Mouse (Mus musculus) MN1 (cell line): Measurements from ENCODE around the gene Spata32.
A peak's percentile ranks its signal among the peaks of the same experiment; 100 is the strongest.

ENCODE experiments used
- DNase-seq: peaks from one replicate; pipeline ENCODE4 v3.0.0-alpha.2; 2016; ENCODE audit warnings: low spot score

Spata32 gene

GRCm38 (mm10) chr11:103217790-103218516 is at the start of gene Spata32:
Gene Spata32 (minus strand): TSS chr11:103218432.
- DNase-seq = peak; percentile 41

- peak; percentile 98 for DNase-seq
These were observed 49.4 kb upstream of the Spata32 start, which contains the start of gene Map3k14 for GRCm38 (mm10) chr11:103267346-103268219. Gene Map3k14 (minus strand): TSS chr11:103267472.

DNA sequence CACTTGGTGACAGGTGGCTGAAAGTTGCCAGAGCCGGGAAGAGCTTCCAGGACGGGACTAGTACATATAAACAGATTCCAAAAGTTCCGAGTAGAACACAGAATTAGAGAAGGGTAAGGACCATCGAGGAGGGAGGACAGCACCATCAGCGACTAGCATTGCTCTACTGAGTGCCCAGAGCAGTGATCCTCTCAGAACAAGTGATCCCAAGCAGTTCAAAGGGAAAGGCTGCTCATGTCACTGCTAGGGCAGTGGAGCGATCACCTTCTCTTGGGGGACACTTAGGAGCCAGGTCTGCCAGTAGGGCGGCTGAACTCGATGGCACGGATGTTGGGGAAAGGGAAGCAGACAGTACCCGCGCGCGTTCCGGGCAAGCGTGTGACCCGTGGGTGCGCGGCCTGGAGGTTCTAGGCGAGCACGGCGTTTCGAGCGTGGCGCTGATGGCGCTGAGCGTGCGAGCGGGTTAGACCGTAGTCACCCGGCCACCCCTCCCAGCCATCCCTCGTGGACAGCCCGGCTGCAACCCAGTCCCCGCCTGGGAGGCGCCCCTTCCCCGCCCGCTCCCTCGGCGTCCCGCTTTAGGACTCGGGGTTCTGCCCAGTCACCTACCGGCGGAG is 48.6 kb upstream of the Spata32 start:
- peak; percentile 34 for DNase-seq

- no peak for DNase-seq
These were observed 47.6 kb upstream of the Spata32 start for GRCm38 (mm10) chr11:103265856-103266255.

DNA sequence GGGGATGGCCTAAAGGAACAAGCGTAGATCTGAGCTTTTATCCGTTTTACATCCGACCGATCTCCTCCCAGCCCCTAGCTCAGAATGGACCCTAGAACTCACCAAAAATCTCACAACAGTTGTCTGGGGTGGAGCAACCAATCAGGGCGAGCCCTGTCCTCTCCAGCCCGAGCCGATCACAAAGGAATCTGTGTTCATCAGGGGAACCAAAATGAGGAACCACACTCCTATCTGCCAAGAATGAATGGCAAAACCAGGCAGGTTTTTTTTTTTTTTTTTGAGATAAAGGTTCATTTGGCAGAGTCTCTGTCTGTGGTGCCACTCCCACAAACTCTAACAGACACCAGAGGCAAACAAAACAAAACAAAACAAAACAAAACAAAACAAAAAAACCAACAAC is 47.0 kb upstream of the Spata32 start:
- no peak for DNase-seq

GRCm38 (mm10) chr11:103264427-103265005 is 46.3 kb upstream of the Spata32 start:
- no peak for DNase-seq

DNA sequence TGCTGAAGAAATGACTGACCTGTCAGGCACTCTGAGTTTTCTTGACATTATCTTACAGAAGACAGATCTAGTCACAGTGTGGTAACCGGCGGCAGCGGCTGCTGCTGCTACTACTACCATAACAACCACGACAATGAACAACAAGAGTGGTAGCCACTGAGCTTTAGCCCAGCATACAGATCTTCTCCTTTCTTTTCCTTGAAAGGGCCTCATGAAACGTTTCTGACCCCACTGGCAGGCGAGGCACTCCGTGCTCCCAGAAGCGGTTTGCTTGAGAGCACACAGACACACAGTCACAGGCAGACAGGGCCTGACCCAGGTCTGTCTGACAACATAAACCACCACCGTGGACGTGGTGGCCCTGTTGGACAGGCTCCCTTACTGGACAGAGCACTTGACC is 45.3 kb upstream of the Spata32 start:
- no peak for DNase-seq

DNA sequence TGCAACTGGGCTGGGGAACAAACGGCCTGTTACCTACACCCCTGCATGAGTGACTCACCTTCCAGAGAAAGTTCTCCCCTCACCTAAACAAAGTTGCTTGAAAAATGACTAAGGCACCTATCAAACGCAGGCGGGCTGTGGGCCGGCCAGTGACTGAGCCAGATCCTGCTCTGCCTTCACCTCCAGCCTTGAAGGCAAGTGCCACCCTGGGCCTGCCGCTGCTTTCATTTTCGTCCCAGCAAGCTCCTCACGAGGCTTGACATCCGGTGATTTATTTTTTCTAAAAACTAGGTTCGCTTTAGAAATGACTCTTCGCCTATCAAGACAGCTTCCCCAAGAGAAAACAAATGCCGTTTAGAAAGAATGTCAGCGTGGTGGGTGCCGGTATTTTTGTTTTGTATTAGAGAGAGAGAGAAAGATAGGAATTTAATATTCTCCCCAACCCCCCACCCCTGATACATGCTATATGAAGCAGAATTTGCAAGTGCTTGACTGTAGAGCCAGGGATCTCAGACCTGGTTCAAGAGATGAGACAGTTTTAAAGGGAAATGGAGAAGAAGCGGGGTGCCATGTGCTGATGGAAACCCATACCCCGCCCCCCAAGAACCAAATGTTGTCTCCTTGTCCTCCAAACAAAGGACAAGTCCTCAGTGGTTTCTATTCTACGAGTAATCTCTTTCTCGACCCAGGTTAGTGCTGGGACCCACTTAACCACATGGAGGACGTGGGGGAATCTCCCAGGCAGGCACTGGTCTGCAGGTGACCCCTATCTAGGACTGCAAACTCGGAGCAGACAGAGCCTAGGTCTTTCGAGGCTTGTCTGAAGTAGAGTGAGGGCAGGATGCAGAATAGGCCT is 44.4 kb upstream of the Spata32 start:
- no peak for DNase-seq

DNA sequence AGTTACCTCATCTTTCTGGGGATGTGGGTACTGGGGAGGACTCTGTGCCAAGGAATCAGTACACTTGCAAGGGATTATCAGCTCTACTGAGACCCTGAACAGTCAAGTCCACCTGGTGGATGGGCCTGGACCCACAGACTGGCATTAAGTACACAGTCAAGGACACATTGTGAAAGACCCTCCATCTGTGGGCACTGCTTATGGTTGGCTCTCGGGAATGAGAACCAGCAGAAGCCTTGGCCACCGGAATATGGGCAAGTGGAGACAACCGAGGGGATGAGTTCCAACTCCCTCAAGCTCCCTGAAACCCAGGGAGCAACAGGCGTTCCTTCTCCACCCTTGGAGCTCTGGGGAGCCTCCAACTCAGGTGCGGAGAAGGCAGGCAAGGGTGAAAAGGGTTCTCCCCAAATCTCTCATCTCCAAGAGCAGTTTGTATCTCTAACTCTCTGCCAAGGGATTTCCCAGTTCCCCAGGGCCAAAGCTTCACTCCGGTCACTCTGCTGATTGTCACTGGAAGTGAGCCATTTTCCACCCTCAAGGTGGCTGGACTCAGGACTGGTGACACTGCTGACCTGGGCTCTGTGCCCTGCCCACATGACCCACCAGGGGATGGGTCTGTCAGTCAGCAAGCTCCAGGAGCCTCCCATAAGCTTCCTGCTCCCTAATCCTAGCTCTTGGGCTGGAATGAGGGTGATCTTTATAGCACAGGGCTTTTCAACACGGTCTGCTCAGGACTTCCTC is 43.6 kb upstream of the Spata32 start:
- DNase-seq = no peak

GRCm38 (mm10) chr11:103260515-103261192 is 42.4 kb upstream of the Spata32 start:
- no peak for DNase-seq

- DNase-seq = no peak
These were observed 41.8 kb upstream of the Spata32 start for GRCm38 (mm10) chr11:103260034-103260433.

DNA sequence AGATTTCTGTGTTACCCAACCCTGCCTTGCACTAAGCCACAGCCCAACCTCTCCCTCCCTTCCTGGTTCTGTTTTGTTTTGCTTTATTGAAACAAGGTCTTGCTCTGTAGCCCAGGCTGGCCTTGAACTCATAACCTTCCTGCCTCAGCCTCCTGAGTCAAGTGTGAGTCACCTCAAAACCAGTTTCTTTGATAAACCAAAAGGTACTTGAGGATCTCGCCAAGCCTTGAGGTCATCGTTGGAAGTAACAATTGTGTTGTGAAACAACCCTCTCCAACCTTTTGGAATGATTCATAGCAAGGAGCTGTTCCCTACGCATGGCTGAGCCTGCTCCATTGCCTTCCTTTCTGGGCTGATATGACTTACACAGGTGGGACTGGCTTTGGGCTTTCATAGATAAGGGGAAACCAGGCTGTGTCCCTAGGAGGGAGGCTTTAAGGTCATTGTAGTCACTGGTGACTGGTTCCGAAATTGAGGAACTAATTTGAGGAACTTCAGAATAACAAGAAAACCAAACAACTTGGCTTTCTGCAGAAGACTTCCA is 39.8 kb upstream of the Spata32 start:
- no peak for DNase-seq

DNA sequence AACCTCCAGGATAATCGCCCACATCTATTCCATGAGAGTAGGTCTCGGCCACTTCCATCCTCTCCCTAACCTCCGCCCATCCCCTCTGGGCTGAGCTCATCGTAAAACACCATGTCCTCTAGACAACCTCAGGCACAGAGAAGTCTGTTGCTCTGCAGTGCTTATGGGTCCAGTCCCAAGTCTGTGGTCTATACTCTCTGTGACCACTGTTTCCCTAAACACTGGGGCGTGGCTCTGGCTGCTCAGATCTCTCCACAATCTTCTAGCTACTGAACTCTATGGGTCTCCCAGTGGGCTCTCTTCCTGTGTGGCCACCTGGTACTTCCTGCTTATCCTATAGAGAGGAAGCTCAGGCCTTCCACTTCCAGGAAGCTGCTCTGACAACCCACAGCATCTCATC is 35.4 kb upstream of the Spata32 start:
- no peak for DNase-seq

DNA sequence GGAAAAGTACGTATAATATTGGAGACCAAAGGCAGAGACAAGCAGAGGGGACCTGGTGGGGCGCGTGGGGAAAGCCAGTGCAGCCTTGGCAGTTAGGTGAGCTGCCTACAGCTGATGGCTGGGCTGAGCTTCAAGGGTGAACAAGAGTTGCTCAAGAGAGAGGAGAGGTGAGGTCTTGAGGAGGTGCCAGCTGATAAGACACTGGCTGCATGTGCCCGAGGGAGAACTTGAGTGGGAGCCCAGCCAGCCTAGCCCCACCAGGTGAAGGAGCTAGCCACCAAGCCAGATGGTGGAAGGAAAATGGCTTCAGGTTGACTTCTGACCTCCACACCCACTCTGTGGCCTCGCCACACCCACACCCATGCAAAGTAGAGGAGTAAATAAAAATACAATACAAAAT is 34.1 kb upstream of the Spata32 start:
- DNase-seq = no peak

GRCm38 (mm10) chr11:103250324-103250723 is 32.1 kb upstream of the Spata32 start:
- no peak for DNase-seq

- no peak for DNase-seq
These were observed 31.3 kb upstream of the Spata32 start for GRCm38 (mm10) chr11:103249509-103249908.

- no peak for DNase-seq
These were observed 30.6 kb upstream of the Spata32 start for GRCm38 (mm10) chr11:103248837-103249236.

DNA sequence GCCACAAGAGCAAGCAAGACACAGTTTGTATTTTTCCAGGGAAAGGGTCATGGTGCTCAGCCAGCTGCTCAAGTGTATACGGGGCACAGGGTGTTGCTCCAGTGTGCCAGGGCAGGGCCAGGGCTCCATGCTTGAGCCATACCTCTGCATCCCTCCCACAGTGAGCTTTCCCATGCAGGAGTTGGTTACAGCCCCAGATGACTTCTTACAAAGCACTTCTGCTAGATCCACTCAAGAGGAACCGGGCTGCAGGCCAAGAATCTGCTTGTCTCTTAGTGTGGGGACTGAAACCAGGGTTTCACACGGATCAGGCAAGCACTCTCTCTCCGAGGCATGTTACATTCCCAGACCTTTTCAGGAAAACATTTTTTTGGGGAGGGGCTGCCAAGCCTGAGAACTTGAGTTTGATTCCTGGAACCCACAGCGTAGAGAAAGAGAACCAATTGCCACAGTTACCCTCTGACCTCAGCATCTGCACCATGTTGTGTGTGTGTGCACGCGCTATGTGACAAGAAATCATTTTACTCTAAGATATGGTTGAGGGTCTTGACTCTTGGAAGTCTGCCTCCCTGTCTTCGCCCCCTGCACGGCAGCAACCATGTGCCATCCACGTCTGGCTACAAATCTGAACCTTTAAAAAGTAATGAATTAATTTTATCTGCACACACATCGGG is 29.4 kb upstream of the Spata32 start:
- DNase-seq = peak; percentile 82

GRCm38 (mm10) chr11:103246731-103247290 is 28.6 kb upstream of the Spata32 start:
- DNase-seq = no peak
